Mouse (Mus musculus) bone marrow, adult 2 months (tissue): ENCODE measurements around the gene Aebp2. TPM values are rescaled to one million over a fixed set of nuclear protein-coding genes. Genes with fewer than 3 reads are reported as not detected.

Source experiments
- H3K27ac ChIP-seq: fragments of 200-500 bp; 2 replicates; pipeline ENCODE4 v1.5.1; 2012; ENCODE audit warnings: low read depth, mild to moderate bottlenecking, control low read depth, inconsistent platforms, low read length; ENCODE audit not compliant: control insufficient read depth, poor library complexity, insufficient read depth
- H3K4me1 ChIP-seq: fragments of 200-500 bp; 2 replicates; pipeline ENCODE4 v1.6.1; 2011; ENCODE audit warnings: low read length; ENCODE audit not compliant: control insufficient read depth, insufficient read depth
- H3K4me3 ChIP-seq: fragments of 200-500 bp; replicated peaks from 2 replicates; pipeline ENCODE3; 2011; ENCODE audit warnings: mild to moderate bottlenecking, low read depth, low read length, control low read depth; ENCODE audit not compliant: control insufficient read depth
- CTCF ChIP-seq: fragments of 200-500 bp; IDR thresholded peaks from 2 replicates; pipeline ENCODE4 v1.5.1; 2011; ENCODE audit warnings: low read length, control low read depth; ENCODE audit not compliant: control insufficient read depth, insufficient read depth
- POLR2A ChIP-seq: fragments of 200-500 bp; IDR thresholded peaks from 2 replicates; pipeline ENCODE4 v1.6.1; 2011; ENCODE audit warnings: low read depth, mild to moderate bottlenecking, control low read depth, low read length, borderline replicate concordance; ENCODE audit not compliant: control insufficient read depth
- WGBS: fragments of 180-500 bp; shearing (Covaris S2); methylation state at CpG from one replicate; pipeline ENCODE4 v1.1.7; 2018; 5-methylcytosine and 5-hydroxymethylcytosine counted together
- polyA plus RNA-seq: library from polyadenylated mRNA; stranded (reverse); fragments of >200 nt; gene quantifications from 2 replicates; pipeline ENCODE4 v1.2.4, GENCODE M21; 2011; ENCODE audit warnings: low replicate concordance; ENCODE audit not compliant: missing spikeins, insufficient read depth, insufficient read length

Gene Aebp2
- polyA plus RNA-seq, 1 experiment: 12.2 TPM

DNA sequence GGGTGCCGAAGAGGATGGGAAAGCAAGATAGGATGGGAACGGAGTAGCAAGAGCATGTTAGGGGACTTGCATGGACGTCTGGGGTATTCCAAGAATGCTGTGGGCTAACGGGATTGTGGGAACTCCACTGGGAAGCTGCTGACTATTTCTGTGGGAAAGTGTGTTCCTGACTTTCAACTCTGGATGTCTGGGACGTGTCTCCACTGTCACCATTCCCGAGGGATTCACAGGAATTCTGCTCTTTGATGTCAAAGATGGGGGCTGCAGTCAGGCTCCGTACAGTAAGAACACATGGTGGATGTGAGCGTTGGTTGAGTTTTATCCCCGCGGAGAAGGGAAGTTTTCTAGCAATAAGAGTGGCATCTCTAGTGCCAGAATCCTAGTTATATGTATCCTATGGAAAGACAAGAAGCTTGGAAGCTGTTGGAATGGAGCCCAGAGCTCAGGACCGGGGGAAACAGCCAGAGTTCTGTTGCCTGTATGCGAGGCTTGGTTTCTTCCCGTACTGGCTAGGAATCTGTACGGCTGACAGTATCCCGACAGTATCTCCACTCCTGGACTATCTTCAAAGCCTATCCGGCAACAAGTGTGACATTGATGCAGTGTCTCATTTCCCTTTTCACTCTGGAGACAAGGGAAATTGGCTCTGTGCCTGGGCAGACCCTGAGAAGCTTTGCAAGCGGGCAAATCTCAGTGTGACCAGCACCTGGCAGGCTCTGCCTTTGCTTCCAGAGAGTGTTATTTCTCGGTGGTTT lies 44.2 kb downstream of the Aebp2 start:
- H3K4me3 ChIP-seq: no peak overlapping the region
- WGBS: 70% methylated on average over 18 of the region's 18 CpGs
- no peaks in the 10 kb centered on the region for H3K4me1 ChIP-seq
- TF ChIP-seq POLR2A (no peak), CTCF (no peak)
- no peak overlapping the region for H3K27ac ChIP-seq

DNA sequence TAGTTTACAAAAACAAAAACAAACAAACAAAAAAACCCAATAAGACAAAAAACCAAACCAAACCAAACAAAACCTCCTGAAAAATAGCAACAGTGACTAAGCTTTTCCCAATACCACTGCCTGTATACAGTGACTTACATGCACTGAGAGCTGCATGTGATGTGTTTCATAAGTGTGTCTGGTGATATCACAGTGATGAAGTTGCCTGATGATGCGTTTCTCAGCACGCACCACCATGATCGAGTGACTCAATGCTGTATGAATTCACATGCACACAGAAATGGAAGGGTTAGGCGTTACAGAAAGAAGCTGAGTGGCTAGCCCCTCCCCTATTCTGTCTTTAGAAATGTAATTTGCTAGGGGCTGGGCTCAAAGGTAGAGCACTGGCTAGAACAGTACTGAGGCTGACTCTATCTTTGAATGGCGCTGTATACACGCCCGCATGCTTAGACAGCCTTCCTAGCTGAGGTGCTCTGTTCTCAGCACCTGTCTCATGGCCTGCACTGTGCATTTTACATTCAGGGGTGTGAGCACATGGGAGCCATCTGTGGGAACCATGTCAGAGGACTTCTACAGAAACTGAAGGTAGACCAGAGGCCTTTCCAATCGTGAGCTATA lies 44.9 kb downstream of the Aebp2 start:
- H3K27ac ChIP-seq: no peak overlapping the region
- 87% methylated on average over 8 of the region's 8 CpGs for WGBS

DNA sequence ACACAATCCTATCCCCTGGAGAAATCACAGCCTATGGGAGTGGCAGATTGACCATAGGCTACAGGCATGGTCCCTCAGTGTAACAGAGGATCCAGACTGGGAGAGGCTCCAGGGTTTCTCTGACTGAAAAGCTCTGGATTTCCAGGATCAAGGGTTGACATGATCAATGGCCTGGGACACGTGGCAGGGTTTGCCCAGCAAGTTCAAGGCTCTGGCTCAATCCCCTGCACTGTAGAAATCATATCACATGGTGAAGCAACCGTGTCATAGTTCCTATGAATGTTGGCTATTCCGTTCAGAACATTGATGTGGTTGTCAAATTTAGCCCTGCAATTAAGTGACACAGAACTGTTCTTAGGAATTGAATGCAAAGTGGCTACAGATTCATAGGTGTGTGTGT lies 52.0 kb downstream of the Aebp2 start:
- Histone ChIP-seq H3K27ac (no peak overlapping the region), H3K4me3 (no peak overlapping the region), H3K4me1 (peaks cover 3% of the 10 kb centered on the region; the same call in 1 of the 2 replicates)
- 63% methylated on average over 3 of the region's 3 CpGs for WGBS
- no peak for TF ChIP-seq POLR2A
- TF ChIP-seq CTCF: no peak

More for the DNA sequence above, 44.9 kb downstream of the Aebp2 start:
- TF ChIP-seq CTCF (no peak), POLR2A (no peak)
- Histone ChIP-seq H3K4me3 (no peak overlapping the region), H3K4me1 (no peaks in the 10 kb centered on the region)

DNA sequence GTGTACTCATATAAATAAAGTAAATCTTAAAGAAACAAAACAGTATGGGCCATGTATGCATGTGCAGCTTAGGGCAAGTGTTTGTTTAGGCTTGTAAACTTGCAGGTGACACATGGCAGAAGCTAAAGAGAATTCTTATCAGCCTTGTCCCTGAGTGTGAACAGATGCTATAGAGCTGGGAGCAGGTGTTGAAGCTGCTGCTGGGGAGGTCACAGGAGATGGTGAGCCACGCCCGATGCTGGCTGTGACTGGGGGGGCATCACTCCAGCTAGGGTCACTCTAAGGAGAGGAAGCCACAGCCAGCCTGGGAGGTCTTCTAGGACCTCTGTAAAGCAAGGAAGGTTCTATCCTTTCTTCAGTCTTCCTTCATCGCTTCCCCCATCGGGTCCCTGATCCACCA lies 53.6 kb downstream of the Aebp2 start:
- no peak overlapping the region for H3K4me3 ChIP-seq
- TF ChIP-seq CTCF (no peak), POLR2A (no peak)
- WGBS: 86% methylated on average over 4 of the region's 4 CpGs
- peaks cover 3% of the 10 kb centered on the region; the same call in 1 of the 2 replicates for H3K4me1 ChIP-seq
- H3K27ac ChIP-seq: no peak overlapping the region

DNA sequence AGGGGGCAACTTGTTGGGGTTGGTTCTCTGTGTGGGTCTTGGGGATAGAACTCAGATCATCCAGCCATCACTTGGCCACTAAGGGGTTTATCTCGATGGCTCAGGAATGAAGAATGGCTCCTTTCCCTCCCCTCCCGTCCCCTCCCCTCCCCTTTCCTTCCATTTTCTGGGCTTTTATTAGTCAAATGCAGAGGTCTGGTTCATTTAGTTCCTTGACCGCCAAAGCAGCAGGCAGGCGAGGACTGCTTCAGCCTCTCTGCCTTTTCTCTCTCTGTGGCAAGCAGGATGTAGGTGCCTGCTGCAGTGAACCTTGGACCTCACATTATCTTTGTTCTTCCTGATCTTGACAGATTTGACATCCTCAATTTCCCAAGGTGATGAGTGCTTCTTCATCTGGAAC lies 54.6 kb downstream of the Aebp2 start:
- Histone ChIP-seq H3K27ac (no peak overlapping the region), H3K4me3 (no peak overlapping the region), H3K4me1 (peaks cover 3% of the 10 kb centered on the region; the same call in 1 of the 2 replicates)
- WGBS: 78% methylated on average over 4 of the region's 4 CpGs
- TF ChIP-seq CTCF (no peak), POLR2A (no peak)

DNA sequence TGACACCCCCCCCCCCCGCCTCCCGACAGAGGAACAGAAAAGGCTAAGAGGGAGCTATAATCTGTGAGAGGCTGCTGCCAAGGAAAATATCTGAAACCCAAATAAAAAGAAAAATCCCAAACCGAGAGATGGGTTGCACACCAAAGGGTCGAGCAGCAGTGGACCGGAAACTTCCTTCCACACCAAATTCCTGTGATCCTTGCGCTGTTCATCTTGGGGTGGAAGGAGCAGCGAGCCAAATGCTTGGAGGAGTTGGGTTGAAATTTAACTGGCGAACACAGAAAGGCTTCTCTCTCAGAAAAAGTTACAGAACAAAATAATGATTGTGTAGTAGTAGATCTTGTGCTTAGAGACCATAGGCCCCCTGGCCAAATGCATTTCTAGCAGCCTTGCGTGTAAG lies 55.5 kb downstream of the Aebp2 start:
- Histone ChIP-seq H3K27ac (no peak overlapping the region), H3K4me1 (peaks cover 3% of the 10 kb centered on the region; the same call in 1 of the 2 replicates), H3K4me3 (no peak overlapping the region)
- no peak for TF ChIP-seq POLR2A
- no peak for TF ChIP-seq CTCF
- WGBS: 85% methylated on average over 9 of the region's 9 CpGs

DNA sequence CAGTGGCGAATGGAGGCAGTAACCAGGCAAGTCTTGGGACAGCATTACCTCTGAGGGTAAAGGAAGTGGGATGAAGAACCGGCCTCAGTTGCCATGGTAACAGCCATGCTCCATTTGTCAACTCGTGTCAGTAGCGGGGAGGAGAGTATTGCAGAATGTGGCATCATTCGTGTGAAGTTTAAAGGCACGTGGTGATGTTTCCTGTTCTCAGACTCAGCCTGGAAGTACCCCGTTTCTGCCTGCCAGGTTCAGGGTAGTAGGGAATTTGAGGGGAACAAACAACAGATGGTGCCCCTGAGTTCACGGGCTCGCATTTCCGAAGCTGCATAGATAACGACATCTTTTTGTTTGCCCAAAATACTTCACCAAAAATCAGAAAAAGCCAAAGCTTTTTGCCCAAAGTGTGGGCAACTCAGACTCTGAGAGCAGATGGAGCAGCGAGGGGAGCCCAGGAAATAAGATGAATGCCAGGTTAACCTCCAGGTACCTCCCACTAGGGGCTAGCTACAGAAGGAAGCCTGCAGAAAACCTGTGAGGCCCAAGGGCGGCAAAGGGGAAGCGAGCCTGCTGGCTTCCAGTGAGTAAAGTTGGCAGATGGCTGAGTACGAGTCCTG lies 56.3 kb downstream of the Aebp2 start:
- Histone ChIP-seq H3K4me3 (no peak overlapping the region), H3K4me1 (peaks cover 3% of the 10 kb centered on the region; the same call in 1 of the 2 replicates), H3K27ac (no peak overlapping the region)
- TF ChIP-seq CTCF (no peak), POLR2A (no peak)
- WGBS: 3% methylated on average over 15 of the region's 15 CpGs

DNA sequence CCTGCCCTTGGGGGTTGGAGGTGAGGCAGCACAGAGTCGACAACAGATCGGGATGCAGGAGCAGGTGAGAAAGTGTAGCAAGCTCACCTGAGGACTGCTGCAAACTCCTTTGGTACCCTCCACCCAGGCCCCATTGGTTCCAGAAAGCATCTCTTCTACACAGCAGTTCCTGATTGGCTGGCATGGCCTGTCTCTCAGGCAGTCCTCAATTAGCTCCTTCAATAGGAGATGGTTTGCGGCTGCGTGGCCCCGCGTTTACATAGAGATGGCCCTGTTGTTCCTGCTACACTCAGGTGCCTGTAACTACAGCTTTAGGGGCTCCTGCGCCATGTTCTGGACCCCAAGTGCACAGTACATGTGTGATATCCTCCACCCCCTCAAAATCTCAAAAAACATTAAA lies 58.2 kb downstream of the Aebp2 start:
- TF ChIP-seq CTCF (no peak), POLR2A (no peak)
- Histone ChIP-seq H3K4me1 (peaks cover 3% of the 10 kb centered on the region; the same call in 1 of the 2 replicates), H3K27ac (no peak overlapping the region), H3K4me3 (no peak overlapping the region)
- 95% methylated on average over 7 of the region's 7 CpGs for WGBS
